Mouse (Mus musculus) kidney, embryonic 15.5 days (tissue): ENCODE measurements around the gene Gnai2. TPM values are rescaled to one million over a fixed set of nuclear protein-coding genes. Genes with fewer than 3 reads are reported as not detected.
"Not testable (repeated sequence)": the region's sequence is repeated elsewhere in the genome, so short reads cannot be mapped to it uniquely, and the experiment has no call there.

Experiments
- ATAC-seq: fragments of 200-750 bp; cut with Nextera tagmentation; replicated peaks from 2 replicates; pipeline ENCODE4 v1.8.0; 2017; ENCODE audit warnings: moderate TSS enrichment; ENCODE audit not compliant: low FRiP score
- H3K27ac ChIP-seq: fragments of 300-500 bp; sonication (generic); 2 replicates; pipeline ENCODE4 v1.5.1; 2015; ENCODE audit warnings: mild to moderate bottlenecking, inconsistent platforms
- H3K27me3 ChIP-seq: fragments of 300-500 bp; sonication (generic); 2 replicates; pipeline ENCODE4 v1.6.1; 2015; ENCODE audit warnings: inconsistent platforms
- H3K36me3 ChIP-seq: fragments of 300-500 bp; sonication (generic); 2 replicates; pipeline ENCODE4 v1.6.1; 2015; ENCODE audit warnings: inconsistent platforms
- H3K4me1 ChIP-seq: fragments of 300-500 bp; sonication (generic); 2 replicates; pipeline ENCODE4 v1.6.1; 2015; ENCODE audit warnings: inconsistent platforms
- H3K4me2 ChIP-seq: fragments of 300-500 bp; sonication (generic); 2 replicates; pipeline ENCODE4 v1.6.1; 2015; ENCODE audit warnings: moderate library complexity, mild to moderate bottlenecking, inconsistent platforms
- H3K4me3 ChIP-seq: fragments of 300-500 bp; sonication (generic); replicated peaks from 2 replicates; pipeline ENCODE4 v1.5.1; 2015; ENCODE audit warnings: mild to moderate bottlenecking, inconsistent platforms
- H3K9ac ChIP-seq: fragments of 300-500 bp; sonication (generic); 2 replicates; pipeline ENCODE4 v1.6.1; 2015; ENCODE audit warnings: mild to moderate bottlenecking, inconsistent platforms
- H3K9me3 ChIP-seq: fragments of 300-500 bp; sonication (generic); replicated peaks from 2 replicates; pipeline ENCODE4 v1.6.1; 2016; ENCODE audit warnings: inconsistent platforms
- WGBS: fragments of 180-500 bp; shearing (Covaris S2); methylation state at CpG from one replicate; pipeline ENCODE4 v1.1.7; 2015; ENCODE audit warnings: mixed read lengths; 5-methylcytosine and 5-hydroxymethylcytosine counted together
- polyA plus RNA-seq: library from polyadenylated mRNA; unstranded; fragments of >200 nt; fragmentation: Nextera tagmentation; extraction: Ambion mirVana; gene quantifications from 2 replicates; pipeline ENCODE4 v1.2.1, GENCODE M21; 2015

The Gnai2 gene
- polyA plus RNA-seq, 1 experiment from 2014 or later: 424 TPM

DNA sequence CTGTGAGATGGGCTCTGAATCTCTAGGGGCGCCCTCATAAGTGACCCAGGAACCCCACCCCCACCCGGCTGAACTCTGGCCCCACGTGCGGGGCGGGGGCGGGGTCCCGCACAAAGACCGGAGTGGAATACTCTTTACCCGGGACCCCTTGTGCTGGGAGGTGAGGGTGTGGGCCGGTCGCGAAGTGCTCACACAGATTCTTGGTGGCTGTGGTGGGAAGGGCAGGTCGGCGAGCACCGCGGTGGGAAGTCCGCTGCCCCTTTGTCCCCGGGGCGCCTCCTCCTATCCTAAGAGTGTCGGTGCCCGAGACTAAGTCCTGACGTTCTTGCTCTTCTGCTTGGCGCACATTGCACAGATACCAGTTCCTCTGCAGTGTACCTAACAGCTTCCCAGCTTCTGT, 65.9 kb downstream of the Gnai2 start:
- H3K9me3 ChIP-seq: no peaks in the 10 kb centered on the region
- peak overlapping the region; percentile 89 for H3K27ac ChIP-seq
- peak overlapping the region; percentile 80 for H3K9ac ChIP-seq
- ATAC-seq: peak; percentile 17
- H3K4me1 ChIP-seq: peaks cover 59% of the 10 kb centered on the region
- no peaks in the 10 kb centered on the region for H3K27me3 ChIP-seq
- H3K4me2 ChIP-seq: peak overlapping the region; percentile 72
- H3K4me3 ChIP-seq: peak overlapping the region; percentile 86
- H3K36me3 ChIP-seq: peaks cover 55% of the 10 kb centered on the region
- WGBS: under 1% methylated on average over 23 of the region's 23 CpGs

GRCm38 (mm10) chr9:107568331-107569261, 66.6 kb downstream of the Gnai2 start:
- ATAC-seq: peak; percentile 85
- H3K4me2 ChIP-seq: peak overlapping the region; percentile 72
- WGBS: under 1% methylated on average over 41 of the region's 41 CpGs
- H3K36me3 ChIP-seq: peaks cover 53% of the 10 kb centered on the region
- H3K4me3 ChIP-seq: peak overlapping the region; percentile 86
- H3K9me3 ChIP-seq: no peaks in the 10 kb centered on the region
- peak overlapping the region; percentile 89 for H3K27ac ChIP-seq
- peak overlapping the region; percentile 80 for H3K9ac ChIP-seq
- H3K27me3 ChIP-seq: no peaks in the 10 kb centered on the region
- peaks cover 65% of the 10 kb centered on the region for H3K4me1 ChIP-seq

GRCm38 (mm10) chr9:107567702-107568319, 67.4 kb downstream of the Gnai2 start, which contains the start of gene Hyal2:
Gene Hyal2, plus strand, starts transcription at chr9:107567945.
- no peaks in the 10 kb centered on the region for H3K27me3 ChIP-seq
- peak within 1 kb of the TSS; percentile 89 for H3K27ac ChIP-seq
- peaks cover 70% of the 10 kb centered on the region for H3K4me1 ChIP-seq
- H3K9ac ChIP-seq: peak within 1 kb of the TSS; percentile 80
- H3K36me3 ChIP-seq: peaks cover 45% of the 10 kb centered on the region
- H3K4me3 ChIP-seq: peak within 1 kb of the TSS; percentile 86
- 8% methylated on average over 18 of the region's 18 CpGs for WGBS
- H3K9me3 ChIP-seq: no peaks in the 10 kb centered on the region
- H3K4me2 ChIP-seq: peak within 1 kb of the TSS; percentile 72
- no peak for ATAC-seq

DNA sequence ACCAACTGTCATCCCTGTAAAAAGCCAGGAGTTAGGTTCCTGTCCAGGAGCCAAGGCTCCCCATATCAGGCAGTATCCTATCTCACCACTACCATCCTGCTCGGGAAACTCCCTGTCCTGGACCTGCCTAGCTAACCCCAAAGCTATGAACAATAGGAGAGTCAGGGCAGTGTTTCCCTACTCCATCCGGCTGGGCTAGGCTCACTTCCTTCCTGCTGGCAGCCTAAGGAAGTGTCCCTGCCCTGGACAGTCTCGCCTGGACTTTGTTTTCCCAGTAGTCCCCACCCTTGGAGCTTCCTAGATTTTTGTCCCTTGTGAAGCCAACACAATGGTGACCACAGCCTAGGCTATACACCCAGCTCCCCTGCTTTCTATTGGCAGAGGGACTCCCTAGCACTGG, 68.3 kb downstream of the Gnai2 start:
- no peak for ATAC-seq
- Histone ChIP-seq H3K4me3 (peak overlapping the region; percentile 21), H3K36me3 (peaks cover 43% of the 10 kb centered on the region), H3K4me2 (peak overlapping the region; percentile 72), H3K9me3 (no peaks in the 10 kb centered on the region), H3K4me1 (peaks cover 70% of the 10 kb centered on the region), H3K27me3 (no peaks in the 10 kb centered on the region), H3K27ac (peak overlapping the region; percentile 89), H3K9ac (no peak overlapping the region)
- WGBS: 67% methylated on average over 3 of the region's 3 CpGs

- Histone ChIP-seq H3K36me3 (peaks cover 43% of the 10 kb centered on the region), H3K27me3 (no peaks in the 10 kb centered on the region), H3K4me2 (peak overlapping the region; percentile 72), H3K27ac (peak overlapping the region; percentile 89), H3K4me3 (peak overlapping the region; percentile 21), H3K9me3 (no peaks in the 10 kb centered on the region), H3K4me1 (peaks cover 64% of the 10 kb centered on the region), H3K9ac (no peak overlapping the region)
- ATAC-seq: no peak
- WGBS: 55% methylated on average over 15 of the region's 15 CpGs
Observed at GRCm38 (mm10) chr9:107566041-107566709, 69.0 kb downstream of the Gnai2 start.

- whole genome bisulfite sequencing: 50% methylated on average over 5 of the region's 5 CpGs
- not testable (repeated sequence) for H3K9me3 ChIP-seq, H3K27me3 ChIP-seq, ATAC-seq, H3K9ac ChIP-seq
- Histone ChIP-seq H3K27ac (peak overlapping the region; percentile 89), H3K4me1 (peaks cover 58% of the 10 kb centered on the region), H3K4me3 (peak overlapping the region; percentile 18; the same call in 1 of the 2 replicates), H3K36me3 (peaks cover 43% of the 10 kb centered on the region), H3K4me2 (peak overlapping the region; percentile 72)
Observed at GRCm38 (mm10) chr9:107565556-107565955, 69.6 kb downstream of the Gnai2 start.

Other genes with a start within 250 kb of the Gnai2 start
- gene Cacna2d2, start 235.8 kb downstream of the Gnai2 start, polyA plus RNA-seq: 0.84 and 0.93 TPM in 2 replicates
- gene Tmem115, start 101.4 kb downstream of the Gnai2 start, polyA plus RNA-seq: 45.0 and 49.4 TPM in 2 replicates
- 31.5 and 33.9 TPM in 2 replicates for gene Cyb561d2, start 93.2 kb downstream of the Gnai2 start, polyA plus RNA-seq
- gene Nprl2, start 93.1 kb downstream of the Gnai2 start, polyA plus RNA-seq: 44.4 and 46.8 TPM in 2 replicates
- gene Zmynd10, start 88.1 kb downstream of the Gnai2 start, polyA plus RNA-seq: 1.2 and 2.9 TPM in 2 replicates
- gene Rassf1, start 83.8 kb downstream of the Gnai2 start, polyA plus RNA-seq: 61.7 and 63.4 TPM in 2 replicates
- 46.5 and 46.8 TPM in 2 replicates for gene Tusc2, start 72.1 kb downstream of the Gnai2 start, polyA plus RNA-seq
- gene Hyal2, start 67.4 kb downstream of the Gnai2 start, polyA plus RNA-seq: 111 and 117 TPM in 2 replicates
- 8.6 and 10.5 TPM in 2 replicates for gene Hyal1, start 58.4 kb downstream of the Gnai2 start, polyA plus RNA-seq
- 16.0 and 19.3 TPM in 2 replicates for gene Naa80, start 56.5 kb downstream of the Gnai2 start, polyA plus RNA-seq
- gene Hyal3, start 54.5 kb downstream of the Gnai2 start, polyA plus RNA-seq: 1.3 TPM in 2 replicates
- gene Ifrd2, start 47.7 kb downstream of the Gnai2 start, polyA plus RNA-seq: 47.8 and 55.8 TPM in 2 replicates
- 21.1 and 22.5 TPM in 2 replicates for gene Sema3b, start 26.1 kb downstream of the Gnai2 start, polyA plus RNA-seq
- gene Slc38a3, start 34.2 kb upstream of the Gnai2 start, polyA plus RNA-seq: 7.1 and 8.1 TPM in 2 replicates
- 3.9 and 4.6 TPM in 2 replicates for gene Gnat1, start 44.3 kb upstream of the Gnai2 start, polyA plus RNA-seq
- gene Sema3f, start 75.1 kb upstream of the Gnai2 start, polyA plus RNA-seq: 21.3 and 23.9 TPM in 2 replicates
- gene Rbm5, start 135.6 kb upstream of the Gnai2 start, polyA plus RNA-seq: 194 and 207 TPM in 2 replicates
- gene Rbm6, start 237.9 kb upstream of the Gnai2 start, polyA plus RNA-seq: 79.0 and 82.1 TPM in 2 replicates